Mouse (Mus musculus) kidney, postnatal 36 days (tissue): ENCODE results near the gene Coro1b.

Experiments used
- DNase-seq, 2 experiments: peaks; one replicate each; pipeline ENCODE4 v3.0.0; 2021 to 2022; ENCODE audit warnings: mixed read lengths in 2 of 2

Gene Coro1b

DNA sequence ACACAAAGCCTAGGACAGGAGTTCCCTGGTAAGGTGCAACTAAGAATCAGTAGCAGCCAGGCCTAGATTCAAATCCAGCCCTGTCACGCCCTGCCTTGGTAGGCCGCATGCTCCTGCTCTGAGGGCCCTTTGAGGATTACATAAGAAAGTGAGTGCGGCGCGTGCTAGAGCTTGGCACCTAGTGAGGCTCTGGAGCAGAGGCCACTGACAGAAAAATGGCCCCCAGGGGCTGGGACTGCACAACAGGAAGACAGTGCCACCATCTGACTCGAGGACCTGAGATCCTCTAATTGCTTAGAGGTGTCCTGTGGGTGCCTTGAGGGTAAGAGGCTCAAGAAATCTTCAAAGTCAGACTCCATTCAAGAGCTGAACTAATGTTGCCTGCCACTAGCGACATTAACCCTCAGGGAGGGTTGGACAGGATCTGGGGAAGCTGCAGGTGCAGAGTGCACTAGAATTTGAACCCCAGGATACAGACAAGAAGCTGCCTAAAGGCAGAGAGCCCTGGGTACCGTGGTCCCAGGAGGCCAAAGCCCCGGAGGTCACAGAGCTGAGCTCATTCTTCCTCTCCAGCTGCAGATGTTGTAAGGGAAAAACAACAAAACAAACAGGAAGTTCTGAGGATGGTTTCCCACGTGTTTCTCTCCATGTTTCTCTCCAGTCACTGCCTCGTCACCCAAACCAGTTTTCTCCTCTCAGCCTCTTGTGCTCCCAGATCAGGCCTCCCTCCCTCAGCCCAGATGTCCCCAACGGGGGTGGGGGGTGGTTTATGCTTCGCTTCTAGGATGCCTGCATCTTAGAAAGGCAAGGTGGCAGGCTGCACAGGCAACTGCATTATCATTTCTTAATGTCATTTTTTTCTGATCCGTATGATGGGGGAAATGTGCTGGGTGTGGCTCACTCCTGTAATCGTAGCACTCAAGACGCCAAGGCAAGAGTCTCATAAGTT, 3.6 kb upstream of the Coro1b start:
- peak in 1 of 2 experiments; percentile 51 for DNase-seq

GRCm38 (mm10) chr19:4145936-4146335, 2.5 kb upstream of the Coro1b start:
- no peak for DNase-seq

- no peak for DNase-seq
Measured at GRCm38 (mm10) chr19:4146366-4147021, 1.9 kb upstream of the Coro1b start.

- DNase-seq, result no peak
Measured at GRCm38 (mm10) chr19:4147022-4147405, 1.4 kb upstream of the Coro1b start.

DNA sequence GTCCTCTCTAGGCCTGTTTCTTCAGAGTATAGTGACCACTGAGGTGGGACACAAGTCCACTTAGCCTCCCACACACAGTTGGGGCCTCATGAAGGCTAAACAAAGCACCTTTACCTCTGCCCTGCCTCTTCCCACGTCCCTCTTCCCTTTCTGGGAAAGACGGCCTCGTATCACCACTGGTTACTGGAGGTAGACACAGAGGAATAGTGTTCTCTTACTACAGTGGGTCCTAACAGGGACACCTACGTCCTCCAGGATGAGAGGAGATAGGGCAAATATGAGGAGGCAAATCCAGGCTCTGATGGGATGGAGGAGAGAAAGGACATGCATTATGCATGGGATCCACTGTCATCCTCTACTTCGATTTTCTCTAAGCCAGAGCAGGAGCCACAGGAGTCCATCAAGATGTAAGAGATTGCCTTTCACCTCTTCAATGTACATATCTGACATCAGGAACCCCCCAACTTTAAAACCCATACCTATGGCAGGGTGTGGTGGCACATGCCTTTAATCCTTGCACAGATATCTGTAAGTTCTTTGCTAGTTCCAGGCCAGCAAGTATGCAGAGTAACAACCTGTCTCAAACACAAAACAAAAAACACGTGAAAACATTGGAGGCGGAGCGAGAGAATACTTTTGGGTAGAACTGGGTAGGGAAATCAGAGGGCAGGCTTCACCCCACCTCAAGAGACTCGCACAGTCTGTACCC, 483 bp upstream of the Coro1b start:
- DNase-seq, result no peak

DNA sequence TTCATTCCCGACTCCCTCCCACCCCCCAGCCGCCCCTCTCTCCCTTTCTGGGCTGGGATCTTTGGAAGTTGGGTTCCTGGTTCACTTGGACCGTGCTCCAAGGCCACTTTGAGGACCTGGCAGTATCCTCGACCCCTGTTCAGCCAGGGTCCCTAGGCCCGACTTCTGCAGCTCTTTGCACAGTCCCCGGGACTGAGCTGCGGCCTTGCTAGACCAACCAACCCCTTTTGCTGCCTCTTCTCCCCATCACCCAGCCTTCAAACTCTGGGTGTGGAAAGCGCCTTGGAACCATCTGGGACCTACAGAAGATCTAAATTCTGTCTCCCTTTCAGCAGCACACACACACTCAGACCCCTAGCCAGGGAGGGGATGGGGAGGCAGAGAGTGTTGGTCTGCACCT, 400 bp downstream of the Coro1b start:
- DNase-seq, result peak in 1 of 2 experiments; percentile 34

DNA sequence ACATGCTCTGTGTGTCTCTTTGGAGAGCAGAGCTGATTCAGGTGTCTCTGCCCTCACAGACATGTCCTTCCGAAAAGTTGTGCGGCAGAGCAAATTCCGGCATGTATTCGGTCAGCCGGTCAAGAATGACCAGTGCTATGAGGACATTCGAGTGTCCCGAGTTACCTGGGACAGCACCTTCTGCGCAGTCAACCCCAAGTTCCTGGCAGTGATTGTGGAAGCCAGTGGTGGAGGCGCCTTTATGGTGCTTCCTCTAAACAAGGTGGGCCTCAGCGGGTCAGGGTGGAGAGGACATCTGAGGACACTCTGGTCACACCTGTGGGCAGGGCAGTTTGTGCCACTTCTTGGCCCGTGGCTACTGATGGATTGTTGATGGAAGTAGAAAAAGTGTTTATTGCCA, 864 bp downstream of the Coro1b start:
- no peak for DNase-seq

GRCm38 (mm10) chr19:4149764-4150461, 1.5 kb downstream of the Coro1b start:
- no peak for DNase-seq

DNA sequence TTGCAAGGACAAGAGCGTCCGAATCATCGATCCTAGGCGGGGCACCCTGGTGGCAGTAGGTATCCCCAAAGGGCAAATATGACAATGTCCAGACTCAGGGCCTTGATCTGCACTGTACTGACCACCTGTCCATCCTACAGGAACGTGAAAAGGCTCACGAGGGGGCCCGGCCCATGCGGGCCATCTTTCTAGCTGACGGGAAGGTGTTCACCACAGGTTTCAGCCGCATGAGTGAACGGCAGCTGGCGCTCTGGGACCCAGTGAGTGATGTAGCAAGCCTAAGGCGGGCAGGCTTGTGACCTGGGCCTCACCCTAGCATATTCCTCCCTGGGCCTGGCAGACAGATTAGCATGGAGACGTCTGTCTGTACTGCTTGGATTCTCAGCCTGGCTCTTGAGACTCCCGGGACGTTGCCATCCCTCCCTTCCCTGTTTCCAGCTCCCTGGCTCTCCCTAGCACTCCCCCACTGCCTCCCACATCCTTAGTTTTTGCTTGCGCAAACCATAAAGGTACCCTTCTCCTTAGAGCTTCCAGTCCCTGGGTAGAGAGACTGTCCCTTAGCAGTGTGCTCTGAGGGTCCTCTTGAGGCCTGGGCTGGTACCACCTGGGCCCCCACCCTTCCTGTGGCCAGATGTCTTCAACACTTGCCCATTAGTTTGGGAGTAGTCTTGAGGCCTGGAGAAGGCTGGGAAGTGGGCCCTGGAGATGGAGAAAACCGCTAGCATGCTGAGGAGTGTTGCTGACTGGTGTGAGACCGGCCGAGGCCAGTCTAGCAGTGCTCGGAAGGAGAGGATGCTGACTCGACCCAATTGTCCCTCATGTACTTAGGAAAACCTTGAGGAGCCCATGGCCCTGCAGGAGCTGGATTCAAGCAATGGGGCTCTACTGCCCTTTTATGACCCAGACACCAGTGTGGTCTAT, 2.4 kb downstream of the Coro1b start:
- DNase-seq, result no peak

DNA sequence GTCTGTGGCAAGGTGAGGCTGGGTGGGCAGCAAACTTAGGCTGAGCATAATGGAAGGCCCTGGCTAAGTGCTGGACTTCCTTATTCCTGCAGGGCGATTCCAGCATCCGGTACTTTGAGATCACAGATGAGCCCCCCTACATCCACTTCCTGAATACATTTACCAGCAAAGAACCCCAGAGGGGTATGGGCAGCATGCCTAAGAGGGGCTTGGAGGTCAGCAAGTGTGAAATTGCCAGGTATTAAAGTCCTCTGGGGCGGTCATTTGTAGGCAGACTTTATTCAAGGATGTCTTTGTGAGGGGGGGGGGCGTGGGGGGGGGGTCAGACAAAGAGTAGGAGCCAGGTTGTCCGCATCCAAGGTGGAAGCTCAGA, 3.1 kb downstream of the Coro1b start:
- no peak for DNase-seq

DNA sequence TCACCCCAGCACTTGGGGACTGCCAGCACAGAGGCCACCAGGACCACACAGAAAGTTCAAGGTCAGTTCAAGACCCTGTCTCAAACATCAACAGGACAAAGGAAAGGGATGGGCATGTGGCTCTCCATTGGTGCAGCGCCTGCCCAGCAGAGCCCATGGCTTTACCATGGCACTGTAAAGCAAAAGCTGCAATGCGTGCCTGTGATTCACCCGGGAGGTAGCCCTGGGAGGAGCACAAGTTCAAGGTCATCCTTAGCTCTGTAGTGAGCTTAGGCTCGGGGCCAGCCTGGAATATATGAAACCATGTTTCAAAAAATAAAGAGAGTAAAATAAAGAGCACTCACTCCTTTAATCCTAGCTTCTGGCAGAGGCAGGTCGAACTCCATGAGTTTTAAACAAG, 3.5 kb downstream of the Coro1b start:
- no peak for DNase-seq

DNA sequence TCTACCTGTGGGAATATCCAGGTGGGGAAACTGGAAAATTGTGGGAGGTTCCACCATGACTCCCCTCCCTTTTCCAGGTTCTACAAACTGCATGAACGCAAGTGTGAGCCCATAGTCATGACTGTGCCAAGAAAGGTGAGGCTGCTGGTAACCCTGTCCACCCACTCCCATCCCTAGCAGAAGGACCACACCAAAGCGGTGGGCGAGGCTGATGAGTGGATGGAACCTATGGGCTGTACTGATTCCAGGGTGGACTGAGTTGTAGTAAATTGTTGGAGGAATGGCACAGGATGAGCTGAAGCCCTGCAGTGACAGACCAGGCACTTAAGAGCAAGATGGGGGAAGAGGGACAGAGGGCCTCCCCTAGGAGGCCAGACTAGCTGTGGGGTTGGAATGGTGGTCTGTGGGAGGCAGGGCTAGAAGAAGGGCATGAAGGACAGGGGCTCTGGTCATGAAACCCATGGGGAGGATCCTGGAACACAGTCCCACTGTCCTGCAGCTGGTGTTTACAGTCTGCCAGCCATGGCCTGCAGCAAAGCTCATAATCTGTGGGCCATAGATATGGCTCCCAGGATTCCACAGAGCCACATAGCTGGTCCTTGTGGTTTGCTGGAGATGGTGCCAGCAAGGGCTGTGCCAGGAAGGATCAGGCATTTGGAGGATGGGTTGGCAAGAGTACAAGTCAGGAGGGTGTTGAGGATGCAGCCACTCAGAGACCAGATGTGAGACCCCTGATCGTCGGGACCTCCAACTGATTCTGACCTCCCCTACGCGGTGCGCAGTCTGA, 4.2 kb downstream of the Coro1b start:
- DNase-seq, result no peak

- no peak for DNase-seq
Measured at GRCm38 (mm10) chr19:4153232-4153654, 4.8 kb downstream of the Coro1b start, which contains the start of gene Ptprcap. Gene Ptprcap (plus strand): TSS chr19:4153604.

GRCm38 (mm10) chr19:4154437-4155222, 6.2 kb downstream of the Coro1b start:
- no peak for DNase-seq

- DNase-seq, result no peak
Measured at GRCm38 (mm10) chr19:4155223-4156072, 7.0 kb downstream of the Coro1b start.

DNA sequence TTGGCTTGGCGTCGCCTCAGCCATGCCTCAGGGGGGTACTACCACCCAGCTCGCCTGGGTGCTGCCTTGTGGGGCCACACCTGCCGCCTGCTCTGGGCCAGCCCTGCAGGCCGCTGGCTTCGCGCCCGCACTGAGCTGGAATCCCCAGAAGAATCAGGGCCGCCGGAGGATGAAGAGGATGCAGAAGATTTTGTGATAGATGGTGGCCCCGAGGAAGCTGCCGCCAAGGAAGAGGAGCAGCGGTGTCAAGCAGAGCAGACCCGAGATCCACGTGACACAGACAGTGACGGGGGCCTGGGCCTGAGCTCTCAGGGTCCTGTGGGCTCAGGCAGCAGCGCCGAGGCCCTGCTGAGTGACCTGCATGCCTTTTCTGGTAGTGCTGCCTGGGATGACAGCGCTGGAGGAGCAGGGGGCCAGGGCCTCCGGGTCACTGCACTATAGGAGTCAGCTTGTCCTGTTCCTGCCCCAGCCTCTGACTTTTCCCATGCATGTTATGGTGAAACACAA, 7.7 kb downstream of the Coro1b start:
- DNase-seq, result no peak

DNA sequence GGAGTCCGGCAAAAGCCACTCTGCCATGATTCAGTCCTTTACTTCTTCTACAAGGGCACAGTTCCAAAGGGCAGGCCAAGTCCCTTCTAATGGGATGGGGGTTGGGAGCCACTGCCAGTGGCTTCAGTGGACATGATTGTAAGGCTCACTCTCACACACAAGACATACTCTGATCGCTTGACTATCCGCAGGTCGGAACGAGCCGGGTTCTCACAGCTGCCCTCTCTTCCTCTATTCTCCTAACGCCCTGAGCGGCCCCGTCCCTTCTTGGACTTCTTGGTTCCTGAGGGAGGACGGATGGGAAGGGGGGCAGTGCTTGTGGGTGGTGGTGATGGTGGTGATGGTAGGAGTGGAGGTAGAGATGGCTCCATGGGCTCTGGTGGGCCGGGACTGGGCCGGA, 8.4 kb downstream of the Coro1b start:
- no peak for DNase-seq

DNA sequence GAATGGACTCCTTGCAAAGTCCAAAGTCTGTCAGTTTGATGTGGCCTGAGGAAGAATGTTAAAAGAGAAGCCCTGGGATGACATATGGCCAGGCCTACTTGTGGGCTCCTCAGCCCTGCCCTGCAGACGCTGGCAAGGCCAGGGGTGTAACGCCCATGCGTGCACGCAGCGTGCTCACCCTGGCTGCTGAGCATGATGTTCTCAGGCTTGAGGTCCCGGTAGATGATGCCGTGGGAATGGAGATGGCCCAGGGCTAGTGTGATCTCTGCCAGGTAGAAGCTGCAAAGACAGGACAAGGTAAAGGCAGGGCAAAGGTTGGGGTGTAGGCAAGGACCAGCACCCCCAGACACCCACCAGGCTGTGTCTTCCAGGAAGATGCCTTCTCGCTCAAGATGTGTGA, 10.6 kb downstream of the Coro1b start:
- no peak for DNase-seq
